Mouse (Mus musculus): ENCODE results near the gene Bahcc1. TPM values are rescaled to one million over a fixed set of nuclear protein-coding genes. Genes with fewer than 3 reads are reported as not detected.

Bahcc1 gene
- polyA plus RNA-seq, 1 experiment from 2014 or later: 9.7 TPM

DNA sequence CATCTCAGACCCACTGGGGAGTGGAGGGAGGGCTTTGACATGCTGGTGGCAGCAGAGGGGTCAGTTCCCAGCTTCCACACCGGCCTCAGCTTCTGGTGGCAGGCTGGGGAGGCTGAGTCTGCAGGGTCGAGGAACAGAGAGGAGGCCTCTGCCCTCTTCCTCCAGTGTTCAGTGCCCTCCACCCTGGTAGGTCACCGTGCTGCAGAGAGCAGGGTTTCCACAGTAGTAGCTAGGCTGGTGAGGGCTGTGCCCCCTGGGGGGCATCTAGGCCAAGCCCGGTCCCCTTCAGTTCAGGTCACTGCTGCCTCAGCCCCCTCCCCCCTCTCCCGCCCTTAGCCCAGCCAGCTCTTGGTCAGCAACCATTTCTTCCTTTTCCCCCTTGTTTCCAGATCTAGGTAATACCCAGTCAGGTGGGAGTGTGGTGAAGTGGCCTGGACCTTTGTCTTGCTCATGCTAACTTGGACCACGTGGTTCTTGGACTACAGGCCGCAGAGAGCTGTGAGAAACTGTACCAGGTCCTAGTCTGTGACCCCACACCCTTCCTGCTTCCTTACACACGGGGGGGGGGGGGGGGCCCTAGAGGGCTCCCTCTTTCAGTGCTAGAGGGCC lies 6.1 kb downstream of the Bahcc1 start:
- H3K4me2 ChIP-seq (ENCODE audit: low read length): peak overlapping the region; percentile 68
- H3K4me3 ChIP-seq (ENCODE audit: low read depth, low read length): peak overlapping the region; percentile 72
- WGBS: 2% methylated on average over 8 of the region's 8 CpGs
- H3K9ac ChIP-seq (ENCODE audit: low read depth, low read length): peak overlapping the region; percentile 97
- no peaks in the 10 kb centered on the region for H3K27me3 ChIP-seq (ENCODE audit: control insufficient read depth, insufficient read depth, low read depth, low read length)
- H3K27ac ChIP-seq (ENCODE audit: low read length): peak overlapping the region; percentile 90
- no peak for ATAC-seq
- H3K9me3 ChIP-seq (replicated peaks; ENCODE audit: control insufficient read depth, low read length, poor library complexity, severe bottlenecking): no peaks in the 10 kb centered on the region
- no peaks in the 10 kb centered on the region for H3K36me3 ChIP-seq (ENCODE audit: control insufficient read depth, insufficient read depth, low read length)
- peaks cover 54% of the 10 kb centered on the region for H3K4me1 ChIP-seq (ENCODE audit: control insufficient read depth, insufficient read depth, low read length)

DNA sequence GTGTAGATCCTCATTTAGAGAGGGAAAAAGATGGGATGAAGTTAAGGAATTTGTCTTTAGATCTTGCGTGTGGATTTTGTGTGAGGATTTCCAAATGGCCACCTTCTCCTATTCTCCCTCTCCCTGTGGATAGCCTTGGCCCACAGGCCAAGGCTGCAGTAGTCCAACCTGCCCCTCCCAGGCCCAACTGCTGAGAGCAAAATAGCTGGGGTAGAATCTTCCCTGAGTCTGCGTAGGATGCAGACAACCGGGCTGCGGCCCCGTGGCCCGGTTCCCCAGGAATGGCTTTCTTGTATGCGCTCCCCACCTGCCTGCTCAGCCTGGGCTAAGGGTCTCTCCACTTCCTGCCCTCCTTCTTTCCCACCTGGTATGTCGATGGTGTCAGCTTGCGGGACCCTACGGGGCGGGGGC lies 6.8 kb downstream of the Bahcc1 start:
- Histone ChIP-seq H3K4me3 (ENCODE audit: low read depth, low read length) (peak overlapping the region; percentile 72), H3K9ac (ENCODE audit: low read depth, low read length) (peak overlapping the region; percentile 97), H3K9me3 (replicated peaks; ENCODE audit: control insufficient read depth, low read length, poor library complexity, severe bottlenecking) (no peaks in the 10 kb centered on the region), H3K27ac (ENCODE audit: low read length) (peak overlapping the region; percentile 90), H3K4me2 (ENCODE audit: low read length) (peak overlapping the region; percentile 68), H3K36me3 (ENCODE audit: control insufficient read depth, insufficient read depth, low read length) (no peaks in the 10 kb centered on the region), H3K4me1 (ENCODE audit: control insufficient read depth, insufficient read depth, low read length) (peaks cover 55% of the 10 kb centered on the region), H3K27me3 (ENCODE audit: control insufficient read depth, insufficient read depth, low read depth, low read length) (no peaks in the 10 kb centered on the region)
- WGBS: 3% methylated on average over 11 of the region's 11 CpGs
- ATAC-seq: no peak

DNA sequence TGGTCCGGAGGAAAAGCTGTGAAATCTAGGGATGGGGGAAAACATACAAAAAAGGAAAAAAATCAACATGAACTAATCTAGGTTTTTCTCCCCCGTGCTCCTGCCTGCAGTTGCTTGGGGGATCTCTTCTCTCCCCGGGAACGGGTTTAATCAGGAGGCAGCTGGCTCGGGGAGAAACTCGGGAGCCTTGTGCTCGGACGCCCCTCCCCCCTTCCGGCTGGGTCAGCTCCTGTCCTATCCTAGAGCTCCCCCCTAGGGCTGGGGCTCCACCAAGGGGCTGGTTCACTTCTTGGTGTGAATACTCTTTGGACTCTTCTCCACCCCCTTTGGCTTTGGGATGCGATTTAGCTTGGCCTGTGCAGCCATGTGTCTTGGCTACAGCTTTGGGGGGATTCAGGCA lies 7.5 kb downstream of the Bahcc1 start:
- H3K4me3 ChIP-seq (ENCODE audit: low read depth, low read length): peak overlapping the region; percentile 72
- WGBS: under 1% methylated on average over 10 of the region's 10 CpGs
- H3K9ac ChIP-seq (ENCODE audit: low read depth, low read length): peak overlapping the region; percentile 97
- H3K36me3 ChIP-seq (ENCODE audit: control insufficient read depth, insufficient read depth, low read length): no peaks in the 10 kb centered on the region
- H3K27ac ChIP-seq (ENCODE audit: low read length): peak overlapping the region; percentile 90
- H3K9me3 ChIP-seq (replicated peaks; ENCODE audit: control insufficient read depth, low read length, poor library complexity, severe bottlenecking): no peaks in the 10 kb centered on the region
- 0 out of 2 replicates have a peak, but pooled peaks have one; percentile 27 for ATAC-seq
- peaks cover 55% of the 10 kb centered on the region for H3K4me1 ChIP-seq (ENCODE audit: control insufficient read depth, insufficient read depth, low read length)
- no peaks in the 10 kb centered on the region for H3K27me3 ChIP-seq (ENCODE audit: control insufficient read depth, insufficient read depth, low read depth, low read length)
- peak overlapping the region; percentile 68 for H3K4me2 ChIP-seq (ENCODE audit: low read length)

DNA sequence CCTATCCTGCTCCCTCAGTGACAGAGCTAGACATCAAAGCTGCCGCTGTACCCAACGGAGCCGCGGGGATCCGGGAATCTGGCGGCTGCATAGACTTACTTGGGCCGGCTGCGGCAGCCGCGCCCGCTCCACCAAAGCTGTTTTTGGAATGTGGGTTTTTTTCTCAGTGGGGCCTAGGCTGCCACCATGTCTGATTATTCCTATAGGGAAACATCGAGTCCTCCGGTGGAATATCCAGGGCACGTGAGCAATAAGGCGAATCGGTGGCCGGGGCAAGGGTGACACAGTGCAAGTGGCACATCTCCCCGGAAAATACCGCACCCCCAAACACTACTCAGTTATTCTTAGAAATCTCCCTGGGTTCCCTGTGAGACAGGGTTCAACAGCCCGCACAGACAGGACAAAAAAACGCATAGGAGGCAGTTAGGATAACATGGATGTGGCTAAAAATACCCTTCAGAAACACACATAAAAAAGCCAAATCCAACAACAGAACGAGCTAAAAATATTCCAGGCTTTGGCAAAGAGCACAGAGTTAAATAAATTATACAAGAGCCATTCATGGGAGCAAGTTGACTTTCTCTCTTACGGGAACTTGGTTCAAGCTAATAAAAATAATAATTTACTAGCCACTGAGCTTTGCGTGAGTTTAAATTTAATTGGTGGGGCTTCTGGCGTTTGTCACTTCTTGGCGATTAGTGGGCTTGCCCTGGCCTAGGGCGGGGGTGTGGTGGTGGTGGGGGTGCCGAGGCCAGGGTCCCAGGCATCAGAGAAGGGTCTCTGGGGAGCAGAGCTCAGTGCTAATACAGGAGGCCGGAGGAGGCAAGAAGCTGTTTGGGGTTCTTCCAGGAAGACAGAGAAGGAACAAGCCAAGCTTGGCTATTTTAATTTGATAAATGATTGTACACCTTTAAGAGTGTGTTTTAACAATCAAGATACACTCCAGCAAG lies 8.5 kb downstream of the Bahcc1 start:
- no peak for ATAC-seq
- Histone ChIP-seq H3K9me3 (replicated peaks; ENCODE audit: control insufficient read depth, low read length, poor library complexity, severe bottlenecking) (no peaks in the 10 kb centered on the region), H3K27ac (ENCODE audit: low read length) (peak overlapping the region; percentile 90), H3K27me3 (ENCODE audit: control insufficient read depth, insufficient read depth, low read depth, low read length) (no peaks in the 10 kb centered on the region), H3K4me2 (ENCODE audit: low read length) (peak overlapping the region; percentile 68), H3K36me3 (ENCODE audit: control insufficient read depth, insufficient read depth, low read length) (no peaks in the 10 kb centered on the region), H3K4me1 (ENCODE audit: control insufficient read depth, insufficient read depth, low read length) (peaks cover 58% of the 10 kb centered on the region), H3K4me3 (ENCODE audit: low read depth, low read length) (peak overlapping the region; percentile 72), H3K9ac (ENCODE audit: low read depth, low read length) (peak overlapping the region; percentile 66)
- 10% methylated on average over 29 of the region's 29 CpGs for WGBS

DNA sequence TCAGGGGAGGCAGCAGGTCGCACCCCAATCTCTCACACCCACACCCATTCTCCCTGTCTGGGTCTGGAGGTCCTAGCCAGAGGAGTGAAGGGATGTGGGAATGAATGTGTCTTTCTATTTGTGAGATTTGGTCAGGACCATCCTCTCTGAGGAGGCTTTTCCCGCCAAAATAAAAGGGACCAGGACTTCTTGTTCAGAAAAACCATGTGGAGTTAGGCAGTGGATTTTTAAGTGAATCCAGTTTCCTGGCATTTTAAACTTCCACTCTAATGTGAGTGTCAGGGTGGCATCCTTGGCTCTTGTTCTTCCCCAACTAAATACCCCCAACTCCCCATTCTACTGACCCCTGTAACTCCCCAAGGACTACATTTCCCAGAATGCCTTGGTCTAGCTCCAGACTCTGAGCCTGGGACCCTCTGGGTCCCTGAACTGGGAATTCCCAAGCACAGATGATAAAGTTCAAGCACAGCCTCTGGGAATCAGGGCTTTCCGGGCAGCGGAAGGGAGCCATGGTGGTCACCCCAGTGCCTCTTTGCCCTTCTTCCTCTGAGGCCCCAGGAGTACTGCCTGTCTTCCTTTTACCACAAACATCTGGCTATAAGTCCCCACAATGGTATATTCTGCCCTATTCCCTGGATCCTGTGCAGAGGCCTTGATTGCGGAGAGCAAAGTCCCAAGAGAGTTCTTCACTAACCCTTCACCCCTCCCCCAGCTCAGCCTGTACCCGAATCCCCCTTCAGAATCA lies 9.4 kb downstream of the Bahcc1 start:
- Histone ChIP-seq H3K36me3 (ENCODE audit: control insufficient read depth, insufficient read depth, low read length) (no peaks in the 10 kb centered on the region), H3K4me3 (ENCODE audit: low read depth, low read length) (no peak overlapping the region), H3K27me3 (ENCODE audit: control insufficient read depth, insufficient read depth, low read depth, low read length) (no peaks in the 10 kb centered on the region), H3K4me1 (ENCODE audit: control insufficient read depth, insufficient read depth, low read length) (peaks cover 58% of the 10 kb centered on the region), H3K4me2 (ENCODE audit: low read length) (peak overlapping the region; percentile 68), H3K9me3 (replicated peaks; ENCODE audit: control insufficient read depth, low read length, poor library complexity, severe bottlenecking) (no peaks in the 10 kb centered on the region), H3K9ac (ENCODE audit: low read depth, low read length) (peak overlapping the region; percentile 37; the same call in 1 of the 2 replicates), H3K27ac (ENCODE audit: low read length) (peak overlapping the region; percentile 33; the same call in 1 of the 2 replicates)
- no peak for ATAC-seq
- WGBS: 38% methylated on average over 6 of the region's 6 CpGs

DNA sequence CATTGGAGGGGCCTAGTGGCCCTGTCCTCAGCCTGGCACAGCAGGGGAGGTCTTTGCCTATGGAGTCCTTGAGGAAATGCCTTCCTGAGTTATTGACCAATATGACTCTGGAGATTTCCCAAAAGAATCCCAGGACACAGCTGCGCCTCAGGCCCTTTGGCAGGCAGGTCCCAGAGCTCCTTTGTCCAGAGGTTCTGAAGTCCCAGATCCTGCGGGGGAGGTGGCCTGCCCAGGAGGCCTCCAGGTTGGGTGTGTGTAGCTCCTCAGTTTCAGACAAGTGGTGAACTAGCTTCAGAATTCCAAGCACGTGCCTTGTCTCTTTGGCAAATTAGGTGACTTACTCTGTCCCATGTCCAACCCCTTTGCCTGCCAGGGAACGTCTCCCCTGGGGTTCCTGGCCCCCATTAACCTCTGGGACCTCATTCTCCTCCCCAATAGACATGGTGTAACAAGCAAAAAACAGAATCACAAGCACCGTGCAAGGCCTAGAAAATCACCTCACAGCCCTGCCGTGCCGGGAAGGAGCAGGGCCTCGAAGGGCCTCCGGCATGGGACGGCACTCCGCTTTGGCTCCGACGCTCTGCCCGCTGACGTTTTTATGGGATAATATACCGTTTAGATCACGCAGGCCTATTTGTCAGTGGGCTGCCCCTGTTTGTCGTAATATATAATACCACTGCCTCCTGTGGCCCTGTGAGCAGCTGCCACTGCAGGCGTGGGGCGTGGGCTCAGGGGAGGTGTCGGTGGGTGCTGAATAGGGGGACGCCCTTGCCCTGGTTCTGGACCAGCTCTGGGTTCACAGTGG lies 10.2 kb downstream of the Bahcc1 start:
- peak overlapping the region; percentile 56 for H3K27ac ChIP-seq (ENCODE audit: low read length)
- H3K4me1 ChIP-seq (ENCODE audit: control insufficient read depth, insufficient read depth, low read length): peaks cover 58% of the 10 kb centered on the region
- no peaks in the 10 kb centered on the region for H3K27me3 ChIP-seq (ENCODE audit: control insufficient read depth, insufficient read depth, low read depth, low read length)
- peak overlapping the region; percentile 49 for H3K4me2 ChIP-seq (ENCODE audit: low read length)
- 30% methylated on average over 22 of the region's 22 CpGs for WGBS
- no peaks in the 10 kb centered on the region for H3K36me3 ChIP-seq (ENCODE audit: control insufficient read depth, insufficient read depth, low read length)
- 0 out of 2 replicates have a peak, but pooled peaks have one; percentile 6 for ATAC-seq
- H3K9ac ChIP-seq (ENCODE audit: low read depth, low read length): peak overlapping the region; percentile 50
- 0 out of 2 replicates have a peak overlapping the region, but pooled peaks have one; percentile 14 for H3K4me3 ChIP-seq (ENCODE audit: low read depth, low read length)
- no peaks in the 10 kb centered on the region for H3K9me3 ChIP-seq (replicated peaks; ENCODE audit: control insufficient read depth, low read length, poor library complexity, severe bottlenecking)

DNA sequence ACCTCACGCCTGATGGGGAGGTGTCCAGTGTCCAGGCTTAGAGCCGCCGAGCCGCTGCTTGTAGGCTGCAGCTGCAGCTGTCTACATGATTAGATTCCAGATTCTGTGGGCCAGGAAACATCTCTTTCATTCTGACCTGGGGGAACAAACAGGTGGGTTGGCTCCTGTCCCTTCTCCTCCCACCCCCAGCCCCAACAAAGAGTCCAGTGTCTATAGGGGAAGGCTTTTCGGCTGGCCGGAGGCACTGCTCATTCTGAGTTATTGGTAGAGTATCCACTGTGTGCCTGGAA lies 10.7 kb downstream of the Bahcc1 start:
- H3K27ac ChIP-seq (ENCODE audit: low read length): peak overlapping the region; percentile 56
- H3K9ac ChIP-seq (ENCODE audit: low read depth, low read length): peak overlapping the region; percentile 50
- ATAC-seq: peak; percentile 22; the same call in 1 of the 2 replicates

DNA sequence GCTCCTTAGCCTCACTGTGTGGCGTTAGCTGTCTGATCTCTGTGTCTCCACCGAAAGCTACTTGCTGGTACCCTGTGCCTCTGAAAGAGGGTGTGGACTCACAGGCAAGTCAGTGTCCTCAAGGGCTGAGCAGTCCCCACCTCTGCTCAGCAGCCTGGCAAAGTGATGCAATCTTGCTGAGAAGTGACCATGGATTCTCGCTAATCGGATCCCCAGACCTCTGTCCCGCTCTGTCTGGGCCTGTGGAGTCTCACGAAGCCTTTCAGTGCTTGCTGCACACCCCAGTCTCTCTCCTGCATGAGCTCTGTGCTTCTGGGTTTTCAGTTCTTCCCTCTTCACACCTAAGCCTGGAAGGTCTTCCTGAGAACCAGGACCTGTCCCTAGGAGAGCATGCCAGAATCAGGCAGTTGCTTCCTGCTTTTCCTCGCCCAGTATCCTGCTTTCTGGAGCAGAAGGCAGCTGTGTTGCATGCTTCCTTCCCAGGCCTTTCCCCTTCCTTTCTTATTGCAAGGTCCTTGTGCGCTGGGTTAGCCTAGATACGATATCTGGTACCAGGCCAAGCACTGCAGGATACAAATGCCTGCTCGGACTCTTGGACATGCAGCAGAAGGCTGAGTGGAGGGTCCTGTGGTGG lies 15.5 kb downstream of the Bahcc1 start:
- Histone ChIP-seq H3K4me2 (ENCODE audit: low read length) (no peak overlapping the region), H3K36me3 (ENCODE audit: control insufficient read depth, insufficient read depth, low read length) (no peaks in the 10 kb centered on the region), H3K9me3 (replicated peaks; ENCODE audit: control insufficient read depth, low read length, poor library complexity, severe bottlenecking) (no peaks in the 10 kb centered on the region), H3K4me1 (ENCODE audit: control insufficient read depth, insufficient read depth, low read length) (peaks cover 26% of the 10 kb centered on the region), H3K27ac (ENCODE audit: low read length) (no peak overlapping the region), H3K27me3 (ENCODE audit: control insufficient read depth, insufficient read depth, low read depth, low read length) (no peaks in the 10 kb centered on the region), H3K9ac (ENCODE audit: low read depth, low read length) (no peak overlapping the region), H3K4me3 (ENCODE audit: low read depth, low read length) (no peak overlapping the region)
- WGBS: 78% methylated on average over 10 of the region's 10 CpGs
- ATAC-seq: no peak

More for the DNA sequence above, 10.7 kb downstream of the Bahcc1 start:
- Histone ChIP-seq H3K36me3 (ENCODE audit: control insufficient read depth, insufficient read depth, low read length) (no peaks in the 10 kb centered on the region), H3K4me1 (ENCODE audit: control insufficient read depth, insufficient read depth, low read length) (peaks cover 56% of the 10 kb centered on the region), H3K4me2 (ENCODE audit: low read length) (peak overlapping the region; percentile 49), H3K9me3 (replicated peaks; ENCODE audit: control insufficient read depth, low read length, poor library complexity, severe bottlenecking) (no peaks in the 10 kb centered on the region), H3K27me3 (ENCODE audit: control insufficient read depth, insufficient read depth, low read depth, low read length) (no peaks in the 10 kb centered on the region), H3K4me3 (ENCODE audit: low read depth, low read length) (no peak overlapping the region)
- 23% methylated on average over 6 of the region's 6 CpGs for WGBS

Data from midbrain, embryonic 16.5 days (tissue).